Mouse (Mus musculus) limb, embryonic 15.5 days (tissue): ENCODE results near the gene Olfr61. TPM values are rescaled to one million over a fixed set of nuclear protein-coding genes. Genes with fewer than 3 reads are reported as not detected.
"Not testable (repeated sequence)": the region's sequence is repeated elsewhere in the genome, so short reads cannot be mapped to it uniquely, and the experiment has no call there.

Experiments
- ATAC-seq: fragments of 200-750 bp; cut with Nextera tagmentation; 2 replicates; pipeline ENCODE4 v1.8.0; 2017; ENCODE audit warnings: low read depth, moderate TSS enrichment; ENCODE audit not compliant: insufficient number of reproducible peaks, low FRiP score, low TSS enrichment
- H3K27ac ChIP-seq: fragments of 300-500 bp; sonication (generic); 2 replicates; pipeline ENCODE4 v1.5.1; 2015; ENCODE audit warnings: moderate library complexity, mild to moderate bottlenecking, inconsistent platforms
- H3K27me3 ChIP-seq: fragments of 300-500 bp; sonication (generic); 2 replicates; pipeline ENCODE4 v1.6.1; 2015; ENCODE audit warnings: inconsistent platforms
- H3K36me3 ChIP-seq: fragments of 300-500 bp; sonication (generic); 2 replicates; pipeline ENCODE4 v1.6.1; 2015; ENCODE audit warnings: inconsistent platforms
- H3K4me1 ChIP-seq: fragments of 300-500 bp; sonication (generic); 2 replicates; pipeline ENCODE4 v1.6.1; 2015; ENCODE audit warnings: inconsistent platforms
- H3K4me2 ChIP-seq: fragments of 300-500 bp; sonication (generic); 2 replicates; pipeline ENCODE4 v1.6.1; 2015; ENCODE audit warnings: mild to moderate bottlenecking, inconsistent platforms
- H3K4me3 ChIP-seq: fragments of 300-500 bp; sonication (generic); 2 replicates; pipeline ENCODE4 v1.5.1; 2015; ENCODE audit warnings: mild to moderate bottlenecking, inconsistent platforms
- H3K9ac ChIP-seq: fragments of 300-500 bp; sonication (generic); 2 replicates; pipeline ENCODE4 v1.6.1; 2015; ENCODE audit warnings: inconsistent platforms
- H3K9me3 ChIP-seq: fragments of 300-500 bp; sonication (generic); 2 replicates; pipeline ENCODE4 v1.6.1; 2016; ENCODE audit warnings: inconsistent platforms
- WGBS: fragments of 180-500 bp; shearing (Covaris S2); methylation state at CpG from one replicate; pipeline ENCODE4 v1.1.7; 2015; 5-methylcytosine and 5-hydroxymethylcytosine counted together
- polyA plus RNA-seq: library from polyadenylated mRNA; unstranded; fragments of >200 nt; fragmentation: Nextera tagmentation; extraction: Ambion mirVana; gene quantifications from 2 replicates; pipeline ENCODE4 v1.2.1, GENCODE M21; 2015

The Olfr61 gene
- not detected in 2 replicates for polyA plus RNA-seq

DNA sequence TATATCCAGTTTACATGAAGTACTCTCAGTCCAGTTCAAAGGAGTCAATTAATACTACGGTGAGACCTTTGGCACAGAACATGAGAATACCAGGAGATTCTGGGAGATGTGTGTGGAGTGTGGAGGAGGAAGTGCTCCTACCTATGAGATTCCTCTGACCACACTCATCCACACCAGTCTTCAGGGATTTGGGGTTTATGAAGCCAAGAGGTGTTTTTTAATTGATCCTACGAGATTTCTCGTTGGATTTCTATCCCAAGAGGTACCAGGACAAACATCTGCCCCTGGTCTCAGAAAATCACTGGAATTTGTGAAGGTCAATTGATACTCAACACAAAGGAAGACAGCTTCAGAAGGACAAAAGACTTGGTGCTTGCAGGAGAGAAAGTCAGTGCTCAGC is at the start of gene Olfr61:
Gene Olfr61, plus strand, starts transcription at position 301 of the 400 bp plus-strand sequence.
- H3K36me3 ChIP-seq, H3K4me1 ChIP-seq, H3K27me3 ChIP-seq, H3K4me3 ChIP-seq, H3K27ac ChIP-seq, H3K9me3 ChIP-seq, H3K4me2 ChIP-seq, ATAC-seq, H3K9ac ChIP-seq: not testable (repeated sequence)
- 86% methylated on average over 3 of the region's 3 CpGs for WGBS

DNA sequence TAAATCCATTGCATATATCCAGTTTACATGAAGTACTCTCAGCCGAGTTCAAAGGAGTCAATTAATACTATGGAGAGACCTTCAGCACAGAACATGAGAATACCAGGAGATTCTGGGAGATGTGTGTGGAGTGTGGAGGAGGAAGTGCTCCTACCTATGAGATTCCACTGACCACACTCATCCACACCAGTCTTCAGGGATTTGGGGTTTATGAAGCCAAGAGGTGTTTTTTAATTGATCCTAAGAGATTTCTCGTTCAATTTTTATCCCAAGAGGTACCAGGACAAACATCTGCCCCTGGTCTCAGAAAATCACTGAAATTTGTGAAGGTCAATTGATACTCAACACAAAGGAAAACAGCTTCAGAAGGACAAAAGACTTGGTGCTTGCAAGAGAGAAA is 27.8 kb upstream of the Olfr61 start, which contains the start of gene Olfr46:
Gene Olfr46, plus strand, starts transcription at position 301 of the 400 bp plus-strand sequence.
- WGBS: 78% methylated on average over 2 of the region's 2 CpGs
- H3K9ac ChIP-seq, H3K9me3 ChIP-seq: not testable (repeated sequence)

DNA sequence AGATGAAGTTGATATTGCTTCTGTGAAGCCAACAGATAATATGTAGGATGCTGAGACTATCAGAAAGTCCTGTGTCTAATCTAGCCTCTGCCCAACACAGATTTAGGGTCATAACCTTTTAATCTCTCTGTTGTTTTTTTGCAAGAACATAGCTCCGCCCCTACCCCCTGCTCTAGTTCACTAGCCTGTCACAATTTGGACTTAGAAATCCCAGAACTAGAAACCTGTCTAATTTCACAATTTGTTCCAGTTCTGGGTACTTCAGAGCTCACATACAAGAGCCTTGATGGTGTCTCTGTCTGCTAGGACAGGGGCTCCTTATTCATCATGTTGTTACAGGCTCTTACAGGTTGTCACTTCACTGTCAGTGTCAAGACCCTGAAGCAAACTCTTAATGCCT is 1.8 kb downstream of the Olfr61 start:
- H3K4me1 ChIP-seq: no peaks in the 10 kb centered on the region
- H3K4me2 ChIP-seq: no peak overlapping the region
- no peaks in the 10 kb centered on the region for H3K9me3 ChIP-seq
- no peaks in the 10 kb centered on the region for H3K27me3 ChIP-seq
- no peaks in the 10 kb centered on the region for H3K36me3 ChIP-seq
- H3K27ac ChIP-seq: no peak overlapping the region
- H3K9ac ChIP-seq: no peak overlapping the region
- WGBS: 85% methylated on average over 1 of the region's 1 CpGs
- ATAC-seq: no peak
- no peak overlapping the region for H3K4me3 ChIP-seq

More for the DNA sequence above, 27.8 kb upstream of the Olfr61 start, which contains the start of gene Olfr46:
- H3K36me3 ChIP-seq, H3K4me3 ChIP-seq, H3K27ac ChIP-seq, H3K4me1 ChIP-seq, H3K27me3 ChIP-seq, H3K4me2 ChIP-seq, ATAC-seq: not testable (repeated sequence)

DNA sequence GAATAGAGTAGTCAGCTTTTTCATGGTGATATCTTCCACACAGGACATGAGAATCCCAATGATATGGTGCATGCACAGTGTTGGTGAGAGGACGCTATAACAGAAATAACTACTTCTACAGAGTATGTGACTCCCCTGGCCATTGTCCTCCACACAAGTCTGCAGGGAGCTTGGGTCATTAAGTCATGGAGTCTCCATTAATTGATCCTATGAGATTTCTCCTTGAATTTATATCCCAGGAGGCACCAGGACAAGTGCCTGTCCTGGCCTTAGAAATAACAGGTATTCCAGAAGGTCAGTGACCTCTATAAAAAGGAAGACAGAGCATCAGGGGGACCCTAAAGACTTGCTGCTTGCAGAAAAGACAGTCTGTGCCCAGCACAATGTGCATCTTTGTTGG is 17.4 kb downstream of the Olfr61 start, which contains the start of gene Olfr53:
Gene Olfr53, plus strand, starts transcription at position 301 of the 400 bp plus-strand sequence.
- Histone ChIP-seq H3K27me3 (no peaks in the 10 kb centered on the region), H3K9ac (no peak within 1 kb of the TSS), H3K4me1 (no peaks in the 10 kb centered on the region), H3K4me2 (no peak within 1 kb of the TSS), H3K36me3 (no peaks in the 10 kb centered on the region), H3K9me3 (no peaks in the 10 kb centered on the region), H3K4me3 (no peak within 1 kb of the TSS), H3K27ac (no peak within 1 kb of the TSS)
- WGBS: 91% methylated on average over 1 of the region's 1 CpGs
- ATAC-seq: no peak

DNA sequence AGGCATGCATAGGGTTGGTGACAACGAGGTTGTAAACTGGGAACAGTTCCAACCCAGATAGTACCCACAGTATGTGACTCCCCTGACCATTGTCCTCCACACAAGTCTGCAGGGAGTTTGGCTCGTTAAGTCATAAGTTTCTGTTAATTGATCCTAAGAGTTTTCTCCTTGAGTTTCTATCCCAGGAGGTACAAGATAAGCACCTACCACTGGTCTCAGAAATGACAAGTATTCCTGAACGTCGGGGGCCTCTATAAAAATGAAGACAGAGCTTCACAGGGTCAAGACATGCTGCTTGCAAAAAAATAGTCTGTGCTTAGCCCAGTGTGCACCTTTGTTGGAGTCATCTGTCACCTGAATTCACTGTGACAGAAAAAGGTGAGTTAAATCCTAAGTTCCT is 30.9 kb downstream of the Olfr61 start, which contains the start of gene Olfr539:
Gene Olfr539, plus strand, starts transcription at position 301 of the 400 bp plus-strand sequence.
- Histone ChIP-seq H3K27me3 (no peaks in the 10 kb centered on the region), H3K4me1 (no peaks in the 10 kb centered on the region), H3K36me3 (no peaks in the 10 kb centered on the region), H3K9ac (no peak within 1 kb of the TSS), H3K27ac (no peak within 1 kb of the TSS), H3K4me3 (no peak within 1 kb of the TSS), H3K4me2 (no peak within 1 kb of the TSS), H3K9me3 (no peaks in the 10 kb centered on the region)
- no peak for ATAC-seq
- WGBS: 77% methylated on average over 4 of the region's 4 CpGs

DNA sequence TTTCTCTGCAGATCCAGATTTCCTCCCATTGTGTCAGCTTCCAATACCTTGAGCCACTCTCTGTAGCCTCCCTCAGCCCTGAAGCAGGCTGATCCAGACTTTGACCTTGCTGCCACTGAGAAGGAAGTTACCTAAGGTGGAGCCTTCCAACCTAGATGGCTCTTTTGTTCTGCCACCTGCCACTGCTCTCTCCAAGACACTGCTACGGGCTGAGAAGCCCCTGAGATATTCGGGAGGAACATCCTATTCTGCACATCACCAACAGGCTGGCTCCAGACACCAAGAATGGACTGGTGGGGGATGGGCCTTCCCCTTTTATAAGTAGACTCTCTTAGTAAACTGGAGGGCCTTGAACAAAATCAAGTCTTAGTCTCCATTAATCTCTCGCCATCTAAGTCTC is 41.9 kb downstream of the Olfr61 start:
- not testable (repeated sequence) for ATAC-seq, H3K4me1 ChIP-seq, H3K4me3 ChIP-seq, H3K9ac ChIP-seq, H3K27ac ChIP-seq, H3K36me3 ChIP-seq, H3K9me3 ChIP-seq, H3K4me2 ChIP-seq, H3K27me3 ChIP-seq
- 88% methylated on average over 3 of the region's 3 CpGs for WGBS

DNA sequence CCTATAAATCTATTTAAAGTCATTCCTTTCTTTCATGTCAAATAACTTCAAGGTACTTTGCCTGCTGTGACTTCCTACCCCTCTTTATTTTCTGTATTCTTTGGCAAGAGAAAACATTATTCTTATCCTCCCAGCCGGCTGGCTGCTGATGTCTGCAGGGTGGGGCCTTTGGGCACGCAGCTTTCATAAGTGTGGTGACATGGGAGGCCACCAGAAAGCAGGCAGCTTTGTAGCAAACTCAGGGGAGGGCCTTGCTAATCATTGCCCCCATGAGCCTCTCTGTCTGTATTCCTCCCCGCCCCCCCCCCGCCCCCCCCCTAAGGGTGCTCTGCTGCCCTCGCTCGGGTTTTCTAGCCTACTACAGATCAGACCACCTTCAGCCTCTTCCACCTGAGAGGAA is 47.1 kb downstream of the Olfr61 start:
- no peak for ATAC-seq
- Histone ChIP-seq H3K27me3 (no peaks in the 10 kb centered on the region), H3K4me2 (no peak overlapping the region), H3K27ac (no peak overlapping the region), H3K9me3 (no peaks in the 10 kb centered on the region), H3K36me3 (no peaks in the 10 kb centered on the region), H3K9ac (no peak overlapping the region), H3K4me1 (0 out of 2 replicates have a peak, but pooled peaks cover 3% of the 10 kb centered on the region), H3K4me3 (no peak overlapping the region)
- under 1% methylated on average over 6 of the region's 6 CpGs for WGBS

DNA sequence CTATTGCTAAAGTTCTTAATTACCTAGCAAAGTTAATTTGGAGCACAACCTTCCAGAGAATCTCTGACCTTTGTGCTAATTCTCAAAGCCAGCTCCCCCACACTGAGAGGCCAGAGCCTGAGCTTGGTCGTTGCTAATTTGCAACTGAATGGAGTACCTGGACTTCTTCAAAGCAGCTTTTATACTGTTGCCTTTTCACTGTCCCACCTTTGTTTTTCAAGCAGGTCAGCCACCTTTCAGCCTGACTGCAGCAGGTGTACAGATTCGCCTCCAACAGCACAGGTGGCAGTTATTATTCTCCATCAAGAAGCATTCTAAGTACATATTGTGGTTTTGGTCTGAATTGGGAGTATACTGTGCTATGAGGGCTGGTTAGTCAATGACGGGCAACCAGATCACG is 50.8 kb downstream of the Olfr61 start:
- H3K9me3 ChIP-seq, H3K4me3 ChIP-seq, H3K4me1 ChIP-seq, H3K9ac ChIP-seq, H3K36me3 ChIP-seq, H3K4me2 ChIP-seq, H3K27me3 ChIP-seq, ATAC-seq, H3K27ac ChIP-seq: not testable (repeated sequence)
- WGBS: 69% methylated on average over 4 of the region's 4 CpGs

DNA sequence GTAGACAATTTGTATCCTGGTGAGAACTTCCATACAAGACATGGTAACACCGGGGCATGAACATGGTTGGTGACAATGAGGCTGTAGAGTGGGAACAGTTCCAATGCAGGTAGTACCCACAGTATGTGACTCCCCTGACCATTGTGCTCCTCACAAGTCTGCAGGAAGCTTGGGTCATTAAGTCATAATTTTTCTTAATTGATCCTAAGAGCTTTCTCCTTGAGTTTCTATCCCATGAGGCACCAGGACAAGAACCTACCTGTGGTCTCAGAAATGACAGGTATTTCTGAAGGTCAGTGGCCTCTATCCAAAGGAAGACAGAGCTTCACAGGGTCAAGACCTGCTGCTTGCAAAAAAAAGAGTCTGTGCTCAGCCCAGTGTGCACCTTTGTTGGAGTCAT is 52.9 kb downstream of the Olfr61 start, which contains the start of gene Olfr45:
Gene Olfr45, plus strand, starts transcription at position 301 of the 400 bp plus-strand sequence.
- no peak within 1 kb of the TSS for H3K9ac ChIP-seq
- no peaks in the 10 kb centered on the region for H3K36me3 ChIP-seq
- H3K4me2 ChIP-seq: no peak within 1 kb of the TSS
- no peak for ATAC-seq
- no peaks in the 10 kb centered on the region for H3K4me1 ChIP-seq
- H3K27ac ChIP-seq: no peak within 1 kb of the TSS
- H3K9me3 ChIP-seq: no peaks in the 10 kb centered on the region
- H3K27me3 ChIP-seq: no peaks in the 10 kb centered on the region
- no peak within 1 kb of the TSS for H3K4me3 ChIP-seq
- 79% methylated on average over 1 of the region's 1 CpGs for WGBS

Other genes with a start within 250 kb of the Olfr61 start
- gene Olfr531, start 226.1 kb upstream of the Olfr61 start, polyA plus RNA-seq: not detected in 2 replicates
- not detected in 2 replicates for gene Olfr532, start 207.3 kb upstream of the Olfr61 start, polyA plus RNA-seq
- gene Olfr533, start 165.6 kb upstream of the Olfr61 start, polyA plus RNA-seq: not detected in 2 replicates
- not detected in 2 replicates for gene Olfr535, start 144.8 kb upstream of the Olfr61 start, polyA plus RNA-seq
- gene Olfr536, start 121.6 kb upstream of the Olfr61 start, polyA plus RNA-seq: not detected in 2 replicates
- gene Olfr538, start 61.1 kb upstream of the Olfr61 start, polyA plus RNA-seq: not detected in 2 replicates
- not detected in 2 replicates for gene Olfr46, start 27.7 kb upstream of the Olfr61 start, polyA plus RNA-seq
- not detected in 2 replicates for gene Olfr53, start 17.5 kb downstream of the Olfr61 start, polyA plus RNA-seq
- 0.03 TPM in 1 of 2 replicates, not detected in the other for gene Olfr539, start 31.0 kb downstream of the Olfr61 start, polyA plus RNA-seq
- gene Olfr45, start 53.0 kb downstream of the Olfr61 start, polyA plus RNA-seq: not detected in 2 replicates
- gene Olfr541, start 68.3 kb downstream of the Olfr61 start, polyA plus RNA-seq: not detected in 2 replicates
- gene Cyp2e1, start 134.8 kb downstream of the Olfr61 start, polyA plus RNA-seq: not detected in 2 replicates
- 0.11 and 0.13 TPM in 2 replicates for gene Syce1, start 158.9 kb downstream of the Olfr61 start, polyA plus RNA-seq
- gene Zfp941, start 193.2 kb downstream of the Olfr61 start, polyA plus RNA-seq: 0.67 and 1.00 TPM in 2 replicates
- gene Urah, start 206.0 kb downstream of the Olfr61 start, polyA plus RNA-seq: 38.4 and 59.3 TPM in 2 replicates
- not detected in 2 replicates for gene Scgb1c1, start 216.6 kb downstream of the Olfr61 start, polyA plus RNA-seq
- not detected in 2 replicates for gene Odf3, start 218.8 kb downstream of the Olfr61 start, polyA plus RNA-seq
- not detected in 2 replicates for gene Gm45785, start 227.4 kb downstream of the Olfr61 start, polyA plus RNA-seq
- gene Ric8a, start 228.0 kb downstream of the Olfr61 start, polyA plus RNA-seq: 85.7 and 90.6 TPM in 2 replicates
- gene Bet1l, start 228.6 kb downstream of the Olfr61 start, polyA plus RNA-seq: 70.7 and 71.6 TPM in 2 replicates